Mouse (Mus musculus) liver, embryonic 13.5 days (tissue): ENCODE measurements around the gene Pax6. TPM values are rescaled to one million over a fixed set of nuclear protein-coding genes. Genes with fewer than 3 reads are reported as not detected.

Source experiments
- ATAC-seq: fragments of 200-750 bp; cut with Nextera tagmentation; 2 replicates; pipeline ENCODE4 v1.8.0; 2017; ENCODE audit warnings: low read depth, mild to moderate bottlenecking, moderate number of reproducible peaks, moderate library complexity
- DNase-seq: peaks from one replicate; pipeline ENCODE4 v3.0.0; 2022
- H3K27ac ChIP-seq: fragments of 300-500 bp; sonication (generic); 2 replicates; pipeline ENCODE4 v1.5.1; 2015; ENCODE audit warnings: moderate library complexity, mild to moderate bottlenecking, inconsistent platforms
- H3K27me3 ChIP-seq: fragments of 300-500 bp; sonication (generic); 2 replicates; pipeline ENCODE4 v1.6.1; 2015; ENCODE audit warnings: mild to moderate bottlenecking, inconsistent platforms
- H3K36me3 ChIP-seq: fragments of 300-500 bp; sonication (generic); 2 replicates; pipeline ENCODE4 v1.6.1; 2015; ENCODE audit warnings: mild to moderate bottlenecking, inconsistent platforms
- H3K4me1 ChIP-seq: fragments of 300-500 bp; sonication (generic); replicated peaks from 2 replicates; pipeline ENCODE4 v1.6.1; 2015; ENCODE audit warnings: inconsistent platforms
- H3K4me2 ChIP-seq: fragments of 300-500 bp; sonication (generic); 2 replicates; pipeline ENCODE4 v1.6.1; 2015; ENCODE audit warnings: inconsistent platforms, mild to moderate bottlenecking, moderate library complexity
- H3K4me3 ChIP-seq: fragments of 300-500 bp; sonication (generic); replicated peaks from 2 replicates; pipeline ENCODE4 v1.5.1; 2015; ENCODE audit warnings: mild to moderate bottlenecking, inconsistent platforms
- H3K9ac ChIP-seq: fragments of 300-500 bp; sonication (generic); 2 replicates; pipeline ENCODE4 v1.6.1; 2015; ENCODE audit warnings: mild to moderate bottlenecking, inconsistent platforms
- H3K9me3 ChIP-seq: fragments of 300-500 bp; sonication (generic); replicated peaks from 2 replicates; pipeline ENCODE4 v1.6.1; 2016; ENCODE audit warnings: inconsistent platforms
- WGBS: fragments of 180-500 bp; shearing (Covaris S2); methylation state at CpG from one replicate; pipeline ENCODE4 v1.1.7; 2015; ENCODE audit not compliant: insufficient replicate concordance; 5-methylcytosine and 5-hydroxymethylcytosine counted together
- polyA plus RNA-seq: library from polyadenylated mRNA; unstranded; fragments of >200 nt; fragmentation: Nextera tagmentation; extraction: Ambion mirVana; gene quantifications from 2 replicates; pipeline ENCODE4 v1.2.1, GENCODE M21; 2015

Pax6 gene
- polyA plus RNA-seq, 1 experiment from 2014 or later, result 0.05 TPM

- Histone ChIP-seq H3K27ac (no peak overlapping the region), H3K9me3 (no peaks in the 10 kb centered on the region), H3K4me1 (peaks cover 13% of the 10 kb centered on the region), H3K27me3 (peaks cover 97% of the 10 kb centered on the region), H3K36me3 (no peaks in the 10 kb centered on the region), H3K4me2 (no peak overlapping the region), H3K4me3 (no peak overlapping the region), H3K9ac (no peak overlapping the region)
- no peak for DNase-seq
- ATAC-seq, result no peak
- 2% methylated on average over 36 of the region's 36 CpGs for WGBS
Measured at GRCm38 (mm10) chr2:105686363-105687316, 17.9 kb downstream of the Pax6 start.

- Histone ChIP-seq H3K9me3 (no peaks in the 10 kb centered on the region), H3K4me3 (0 out of 2 replicates have a peak overlapping the region, but pooled peaks have one; percentile 22), H3K36me3 (no peaks in the 10 kb centered on the region), H3K4me2 (peak overlapping the region; percentile 30), H3K27me3 (peaks cover 97% of the 10 kb centered on the region), H3K9ac (no peak overlapping the region), H3K4me1 (peaks cover 5% of the 10 kb centered on the region), H3K27ac (no peak overlapping the region)
- DNase-seq (no peak), ATAC-seq (0 out of 2 replicates have a peak, but pooled peaks have one; percentile 29)
- WGBS, result 3% methylated on average over 13 of the region's 13 CpGs
Measured at GRCm38 (mm10) chr2:105687317-105687991, 18.8 kb downstream of the Pax6 start.

GRCm38 (mm10) chr2:105688011-105688410, 19.3 kb downstream of the Pax6 start:
- no peak for DNase-seq
- Histone ChIP-seq H3K27ac (no peak overlapping the region), H3K4me2 (peak overlapping the region; percentile 30), H3K4me1 (peaks cover 4% of the 10 kb centered on the region; the same call in 1 of the 2 replicates), H3K27me3 (peaks cover 97% of the 10 kb centered on the region), H3K9ac (no peak overlapping the region), H3K4me3 (peak overlapping the region; percentile 22; the same call in 1 of the 2 replicates), H3K9me3 (no peaks in the 10 kb centered on the region), H3K36me3 (no peaks in the 10 kb centered on the region)
- no peak for ATAC-seq
- WGBS, result 3% methylated on average over 17 of the region's 17 CpGs

GRCm38 (mm10) chr2:105688436-105689303, 20.0 kb downstream of the Pax6 start:
- no peaks in the 10 kb centered on the region for H3K9me3 ChIP-seq
- H3K27ac ChIP-seq, result no peak overlapping the region
- ATAC-seq (no peak), DNase-seq (no peak)
- peaks cover 4% of the 10 kb centered on the region; the same call in 1 of the 2 replicates for H3K4me1 ChIP-seq
- WGBS, result 3% methylated on average over 25 of the region's 25 CpGs
- peaks cover 98% of the 10 kb centered on the region for H3K27me3 ChIP-seq
- peak overlapping the region; percentile 30 for H3K4me2 ChIP-seq
- peak overlapping the region; percentile 22; the same call in 1 of the 2 replicates for H3K4me3 ChIP-seq
- H3K9ac ChIP-seq, result no peak overlapping the region
- H3K36me3 ChIP-seq, result no peaks in the 10 kb centered on the region

GRCm38 (mm10) chr2:105689304-105689770, 20.6 kb downstream of the Pax6 start:
- Histone ChIP-seq H3K4me2 (no peak overlapping the region), H3K4me3 (no peak overlapping the region), H3K36me3 (no peaks in the 10 kb centered on the region), H3K9me3 (no peaks in the 10 kb centered on the region), H3K27ac (no peak overlapping the region), H3K27me3 (peaks cover 94% of the 10 kb centered on the region), H3K9ac (no peak overlapping the region), H3K4me1 (peaks cover 4% of the 10 kb centered on the region; the same call in 1 of the 2 replicates)
- ATAC-seq, result no peak
- 3% methylated on average over 15 of the region's 15 CpGs for WGBS
- DNase-seq, result no peak

GRCm38 (mm10) chr2:105689771-105690639, 21.3 kb downstream of the Pax6 start:
- Histone ChIP-seq H3K9ac (no peak overlapping the region), H3K27ac (no peak overlapping the region), H3K9me3 (no peaks in the 10 kb centered on the region), H3K4me2 (no peak overlapping the region), H3K4me1 (peaks cover 4% of the 10 kb centered on the region; the same call in 1 of the 2 replicates), H3K36me3 (no peaks in the 10 kb centered on the region), H3K4me3 (no peak overlapping the region), H3K27me3 (peaks cover 89% of the 10 kb centered on the region)
- no peak for DNase-seq
- ATAC-seq, result no peak
- WGBS, result 7% methylated on average over 28 of the region's 28 CpGs

- H3K4me3 ChIP-seq, result no peak overlapping the region
- DNase-seq, result no peak
- ATAC-seq, result no peak
- peaks cover 4% of the 10 kb centered on the region; the same call in 1 of the 2 replicates for H3K4me1 ChIP-seq
- H3K4me2 ChIP-seq, result no peak overlapping the region
- WGBS, result 10% methylated on average over 10 of the region's 10 CpGs
- H3K27ac ChIP-seq, result no peak overlapping the region
- H3K27me3 ChIP-seq, result peaks cover 79% of the 10 kb centered on the region
- H3K36me3 ChIP-seq, result no peaks in the 10 kb centered on the region
- H3K9me3 ChIP-seq, result no peaks in the 10 kb centered on the region
- no peak overlapping the region for H3K9ac ChIP-seq
Measured at GRCm38 (mm10) chr2:105691296-105691695, 22.6 kb downstream of the Pax6 start.

- H3K9ac ChIP-seq, result no peak overlapping the region
- 82% methylated on average over 5 of the region's 5 CpGs for WGBS
- peaks cover 19% of the 10 kb centered on the region for H3K27me3 ChIP-seq
- no peak overlapping the region for H3K4me2 ChIP-seq
- H3K36me3 ChIP-seq, result no peaks in the 10 kb centered on the region
- no peaks in the 10 kb centered on the region for H3K4me1 ChIP-seq
- DNase-seq (no peak), ATAC-seq (no peak)
- H3K27ac ChIP-seq, result no peak overlapping the region
- no peak overlapping the region for H3K4me3 ChIP-seq
- H3K9me3 ChIP-seq, result no peaks in the 10 kb centered on the region
Measured at GRCm38 (mm10) chr2:105697741-105698140, 29.0 kb downstream of the Pax6 start.

- H3K27ac ChIP-seq, result no peak overlapping the region
- H3K4me2 ChIP-seq, result no peak overlapping the region
- ATAC-seq (no peak), DNase-seq (no peak)
- H3K9me3 ChIP-seq, result no peaks in the 10 kb centered on the region
- WGBS, result 70% methylated on average over 2 of the region's 2 CpGs
- no peak overlapping the region for H3K9ac ChIP-seq
- H3K4me3 ChIP-seq, result no peak overlapping the region
- H3K36me3 ChIP-seq, result no peaks in the 10 kb centered on the region
- H3K4me1 ChIP-seq, result no peaks in the 10 kb centered on the region
- H3K27me3 ChIP-seq, result peaks cover 10% of the 10 kb centered on the region
Measured at GRCm38 (mm10) chr2:105698631-105699030, 29.9 kb downstream of the Pax6 start.

- no peak overlapping the region for H3K4me3 ChIP-seq
- WGBS, result 72% methylated on average over 4 of the region's 4 CpGs
- no peak overlapping the region for H3K9ac ChIP-seq
- no peak overlapping the region for H3K27ac ChIP-seq
- H3K4me1 ChIP-seq, result no peaks in the 10 kb centered on the region
- DNase-seq (no peak), ATAC-seq (no peak)
- H3K9me3 ChIP-seq, result no peaks in the 10 kb centered on the region
- no peaks in the 10 kb centered on the region for H3K36me3 ChIP-seq
- H3K4me2 ChIP-seq, result no peak overlapping the region
- H3K27me3 ChIP-seq, result 0 out of 2 replicates have a peak, but pooled peaks cover 4% of the 10 kb centered on the region
Measured at GRCm38 (mm10) chr2:105701781-105702180, 33.1 kb downstream of the Pax6 start.
